Mouse (Mus musculus) E14TG2a.4 (cell line): Measurements from ENCODE around the gene Zhx3.

Source experiments
- CTCF ChIP-seq: conservative IDR thresholded peaks from 2 replicates; pipeline ENCODE4 v1.5.1; 2014; ENCODE audit warnings: low read length
- NANOG ChIP-seq: IDR thresholded peaks from 2 replicates; pipeline ENCODE4 v1.6.1; 2014; ENCODE audit warnings: borderline replicate concordance, low read length, mixed read lengths
- POU5F1 ChIP-seq: IDR thresholded peaks from 2 replicates; pipeline ENCODE4 v1.6.1; 2014; ENCODE audit warnings: low read length, borderline replicate concordance

DNA sequence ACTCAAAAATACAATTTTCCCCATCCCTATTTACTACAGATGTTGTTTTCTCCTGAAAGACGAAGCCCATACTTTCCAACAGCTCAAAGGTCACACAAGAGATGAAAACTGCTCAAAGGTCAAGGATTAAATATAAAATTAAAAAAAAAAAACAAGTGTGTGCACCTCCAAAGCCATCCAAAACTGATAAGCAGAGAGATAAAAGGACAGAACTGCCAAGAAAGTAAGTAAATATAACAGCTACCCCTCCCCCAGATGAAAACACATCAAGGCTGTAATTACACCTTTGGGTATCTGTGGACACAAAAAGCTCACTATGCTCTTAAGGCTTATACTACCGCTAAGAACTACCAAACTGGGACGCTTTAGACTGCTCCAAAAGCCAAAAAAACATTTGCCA lies 3.4 kb downstream of the Zhx3 start:
- TF ChIP-seq CTCF, result no peak
- no peak for TF ChIP-seq NANOG
- no peak for TF ChIP-seq POU5F1
